Mouse (Mus musculus) stomach, postnatal 0 days (tissue): Measurements from ENCODE around the gene H3f3a.

Experiments used
- CTCF ChIP-seq: IDR thresholded peaks from 2 replicates; pipeline ENCODE4 v1.5.1; 2016; ENCODE audit warnings: antibody characterized with exemption, low read depth, mild to moderate bottlenecking, moderate library complexity
- EP300 ChIP-seq: optimal IDR thresholded peaks from 2 replicates; pipeline ENCODE3; 2016; ENCODE audit warnings: antibody characterized with exemption

- TF ChIP-seq EP300 (no peak), CTCF (no peak)
Measured at GRCm38 (mm10) chr1:180858763-180859162, 45.0 kb upstream of the H3f3a start.
